Mouse (Mus musculus) lung, adult 2 months (tissue): ENCODE measurements around the gene Arhgef28. TPM values are rescaled to one million over a fixed set of nuclear protein-coding genes. Genes with fewer than 3 reads are reported as not detected.
A peak's percentile ranks its signal among the peaks of the same experiment; 100 is the strongest.

Experiments used
- DNase-seq: peaks from one replicate; pipeline ENCODE4 v3.0.0; 2022
- H3K4me1 ChIP-seq: fragments of 200-500 bp; 2 replicates; pipeline ENCODE4 v1.6.1; 2011; ENCODE audit warnings: low read length; ENCODE audit not compliant: control insufficient read depth, insufficient read depth
- H3K4me3 ChIP-seq: fragments of 200-500 bp; replicated peaks from 2 replicates; pipeline ENCODE3; 2011; ENCODE audit warnings: low read depth, mild to moderate bottlenecking, control low read depth, low read length; ENCODE audit errors: extremely low read depth
- CTCF ChIP-seq: fragments of 200-500 bp; IDR thresholded peaks from 2 replicates; pipeline ENCODE4 v1.5.1; 2011; ENCODE audit warnings: mild to moderate bottlenecking, low read length, control low read depth; ENCODE audit not compliant: insufficient read depth
- POLR2A ChIP-seq: fragments of 200-500 bp; IDR thresholded peaks from 2 replicates; pipeline ENCODE4 v1.6.1; 2011; ENCODE audit warnings: low read depth, mild to moderate bottlenecking, control low read depth, low read length, borderline replicate concordance; ENCODE audit errors: extremely low read depth
- WGBS: fragments of 180-500 bp; shearing (Covaris S2); methylation state at CpG from one replicate; pipeline ENCODE4 v1.1.7; 2018; 5-methylcytosine and 5-hydroxymethylcytosine counted together
- polyA plus RNA-seq: library from polyadenylated mRNA; depleted of rRNA; stranded (reverse); fragments of >200 nt; gene quantifications from 2 replicates; pipeline ENCODE4 v1.2.3, GENCODE M21; 2012

Gene Arhgef28
- polyA plus RNA-seq, 1 experiment, result 16.0 TPM

DNA sequence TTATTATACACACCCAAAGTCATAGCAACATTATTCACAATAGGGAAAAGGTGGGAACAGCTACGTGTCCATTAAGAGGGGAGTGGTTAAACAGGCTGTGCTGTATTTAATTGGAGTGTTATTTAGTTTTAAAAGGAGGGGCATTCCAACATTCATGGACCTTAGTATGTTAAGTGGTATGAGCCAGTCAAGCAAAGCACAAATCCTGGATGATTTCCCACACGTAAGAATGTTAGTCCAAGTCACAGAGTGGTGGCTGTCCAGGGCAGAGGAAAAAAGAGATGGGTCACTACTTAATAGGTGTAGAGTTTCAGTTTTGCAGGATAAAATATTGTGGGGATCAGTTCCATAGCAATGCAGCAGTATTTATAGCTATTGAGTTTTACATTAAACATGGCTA lies 20.0 kb upstream of the Arhgef28 start:
- 47% methylated on average over 2 of the region's 2 CpGs for WGBS
- TF ChIP-seq POLR2A, result no peak
- TF ChIP-seq CTCF, result no peak
- Histone ChIP-seq H3K4me1 (no peaks in the 10 kb centered on the region), H3K4me3 (no peak overlapping the region)
- no peak for DNase-seq

GRCm38 (mm10) chr13:98222848-98223247 lies 16.6 kb upstream of the Arhgef28 start:
- TF ChIP-seq POLR2A, result no peak
- peak; percentile 84 for TF ChIP-seq CTCF
- peak; percentile 19 for DNase-seq
- no peak overlapping the region for H3K4me3 ChIP-seq
- no peaks in the 10 kb centered on the region for H3K4me1 ChIP-seq
- WGBS, result 38% methylated on average over 12 of the region's 12 CpGs

GRCm38 (mm10) chr13:98210137-98210536 lies 3.9 kb upstream of the Arhgef28 start:
- WGBS, result 80% methylated on average over 7 of the region's 7 CpGs

GRCm38 (mm10) chr13:98208842-98209241 lies 2.6 kb upstream of the Arhgef28 start:
- peak; percentile 25; the same call in 1 of the 2 replicates for TF ChIP-seq CTCF
- TF ChIP-seq POLR2A, result no peak
- Histone ChIP-seq H3K4me1 (no peaks in the 10 kb centered on the region), H3K4me3 (no peak overlapping the region)
- WGBS, result 44% methylated on average over 9 of the region's 9 CpGs
- DNase-seq, result no peak

More at GRCm38 (mm10) chr13:98210137-98210536, 3.9 kb upstream of the Arhgef28 start:
- H3K4me3 ChIP-seq, result no peak overlapping the region
- TF ChIP-seq CTCF, result no peak
- TF ChIP-seq POLR2A, result no peak
- no peaks in the 10 kb centered on the region for H3K4me1 ChIP-seq
- no peak for DNase-seq

DNA sequence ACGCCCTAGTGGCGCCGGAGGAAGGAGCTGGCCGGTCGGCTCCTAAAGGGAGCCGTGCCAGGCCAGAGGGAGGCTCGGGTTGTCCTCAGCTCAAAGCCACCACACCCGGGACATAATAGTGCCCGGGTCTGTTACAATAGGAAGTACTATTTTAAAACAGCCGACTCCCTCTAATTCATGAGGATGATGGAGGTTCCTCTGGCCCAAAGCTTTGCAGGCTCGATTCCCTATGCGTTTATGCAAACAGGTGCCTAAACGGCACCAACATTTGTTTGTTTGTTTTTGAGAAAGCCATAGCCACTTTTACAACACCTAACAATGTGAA lies 269 bp upstream of the Arhgef28 start:
- Histone ChIP-seq H3K4me3 (peak overlapping the region; percentile 48), H3K4me1 (no peaks in the 10 kb centered on the region)
- DNase-seq, result no peak
- 2% methylated on average over 13 of the region's 13 CpGs for WGBS
- no peak for TF ChIP-seq POLR2A
- no peak for TF ChIP-seq CTCF

DNA sequence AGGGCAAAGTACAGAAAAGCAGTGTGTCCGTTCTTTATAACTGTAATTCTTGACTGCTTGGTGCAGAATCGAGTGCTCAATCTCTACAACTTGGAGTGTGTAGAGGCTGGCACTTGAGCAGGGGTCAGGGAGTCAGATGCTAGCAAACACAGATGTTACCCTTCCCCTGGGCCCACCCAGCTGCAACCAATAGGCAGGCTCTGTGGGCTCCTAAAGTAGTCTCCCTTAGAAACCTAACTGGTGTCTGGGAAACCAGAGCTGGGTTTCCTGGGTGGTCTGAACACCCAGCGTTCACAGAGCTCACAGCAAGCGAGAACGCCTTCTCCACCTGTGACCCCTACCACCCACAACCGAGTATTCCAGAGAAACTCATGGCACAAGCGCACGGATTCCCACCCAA lies 1.1 kb downstream of the Arhgef28 start:
- H3K4me3 ChIP-seq, result peak overlapping the region; percentile 6
- 47% methylated on average over 8 of the region's 8 CpGs for WGBS
- no peaks in the 10 kb centered on the region for H3K4me1 ChIP-seq
- no peak for DNase-seq
- TF ChIP-seq CTCF (no peak), POLR2A (no peak)

DNA sequence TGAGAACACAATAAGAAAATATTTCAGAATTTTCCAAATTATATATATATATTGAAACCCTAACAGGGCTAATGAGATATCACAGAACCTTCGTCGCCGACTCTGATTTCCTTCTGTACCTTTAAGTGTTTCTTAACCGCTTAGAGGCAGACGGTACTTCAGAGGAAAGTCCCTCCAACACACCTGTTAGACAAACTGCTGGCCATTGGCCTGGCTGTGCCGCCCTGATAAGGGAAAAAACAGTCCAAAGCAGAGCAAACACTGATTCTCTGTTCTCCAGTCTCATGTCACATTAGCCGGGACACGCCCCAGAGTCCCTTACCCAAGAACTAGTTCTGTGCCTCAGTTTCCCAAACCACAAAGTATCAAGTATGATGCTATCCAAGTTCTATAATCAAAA lies 1.9 kb downstream of the Arhgef28 start:
- DNase-seq, result peak; percentile 28
- H3K4me1 ChIP-seq, result no peaks in the 10 kb centered on the region
- 78% methylated on average over 8 of the region's 8 CpGs for WGBS
- no peak for TF ChIP-seq POLR2A
- no peak for TF ChIP-seq CTCF
- H3K4me3 ChIP-seq, result no peak overlapping the region

- 54% methylated on average over 9 of the region's 9 CpGs for WGBS
- no peak for DNase-seq
- H3K4me1 ChIP-seq, result no peaks in the 10 kb centered on the region
- TF ChIP-seq POLR2A (no peak), CTCF (no peak)
- no peak overlapping the region for H3K4me3 ChIP-seq
Observed at GRCm38 (mm10) chr13:98201436-98201835, 4.8 kb downstream of the Arhgef28 start.

GRCm38 (mm10) chr13:98192596-98192995 lies 13.6 kb downstream of the Arhgef28 start:
- 40% methylated on average over 10 of the region's 10 CpGs for WGBS
- TF ChIP-seq CTCF (no peak), POLR2A (no peak)
- DNase-seq, result no peak
- Histone ChIP-seq H3K4me3 (no peak overlapping the region), H3K4me1 (no peaks in the 10 kb centered on the region)

GRCm38 (mm10) chr13:98188500-98188899 lies 17.7 kb downstream of the Arhgef28 start:
- no peak for TF ChIP-seq POLR2A
- no peak for TF ChIP-seq CTCF
- H3K4me3 ChIP-seq, result no peak overlapping the region
- no peak for DNase-seq
- WGBS, result 100% methylated on average over 2 of the region's 2 CpGs
- no peaks in the 10 kb centered on the region for H3K4me1 ChIP-seq
